Mouse (Mus musculus): Measurements from ENCODE around the gene Prl3b1.

DNA sequence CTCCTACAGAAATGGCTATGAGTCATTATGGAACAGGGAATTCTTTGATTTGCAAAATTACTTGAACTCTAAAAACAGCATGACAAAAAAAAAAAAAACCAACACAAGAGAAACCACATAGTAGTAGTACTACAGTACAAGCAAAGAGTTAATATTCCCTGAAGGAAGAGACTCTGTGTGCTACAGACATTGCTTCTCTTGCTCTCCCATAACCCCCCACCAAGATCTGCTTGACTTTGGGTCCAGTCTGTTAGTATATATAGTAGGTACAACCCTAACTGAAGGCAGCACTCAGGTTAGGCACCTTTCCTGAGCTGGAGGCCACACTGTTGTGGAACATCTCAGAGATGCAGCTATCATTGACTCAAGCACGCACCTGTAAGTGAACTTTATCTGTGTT lies 45.3 kb upstream of the Prl3b1 start, which contains the start of gene Prl3c1:
- TF ChIP-seq USF1 (IDR thresholded peaks at IDR 0.05; ENCODE audit: low read depth) (no peak), MAX (IDR thresholded peaks at IDR 0.05) (no peak), CTCF (IDR thresholded peaks at IDR 0.05; ENCODE audit: control insufficient read depth, insufficient read depth, insufficient read length) (no peak), MYOG (IDR thresholded peaks at IDR 0.05; ENCODE audit: control insufficient read depth, extremely low read depth, insufficient read length) (no peak), CEBPB (IDR thresholded peaks at IDR 0.05; ENCODE audit: low read depth) (no peak), FOSL1 (IDR thresholded peaks at IDR 0.05; ENCODE audit: insufficient read depth, low read length, poor library complexity, severe bottlenecking) (no peak), MYOD1 (IDR thresholded peaks at IDR 0.05; ENCODE audit: control insufficient read depth, insufficient read length, low read depth) (no peak)
